Mouse (Mus musculus): ENCODE results near the gene Fancc.

DNA sequence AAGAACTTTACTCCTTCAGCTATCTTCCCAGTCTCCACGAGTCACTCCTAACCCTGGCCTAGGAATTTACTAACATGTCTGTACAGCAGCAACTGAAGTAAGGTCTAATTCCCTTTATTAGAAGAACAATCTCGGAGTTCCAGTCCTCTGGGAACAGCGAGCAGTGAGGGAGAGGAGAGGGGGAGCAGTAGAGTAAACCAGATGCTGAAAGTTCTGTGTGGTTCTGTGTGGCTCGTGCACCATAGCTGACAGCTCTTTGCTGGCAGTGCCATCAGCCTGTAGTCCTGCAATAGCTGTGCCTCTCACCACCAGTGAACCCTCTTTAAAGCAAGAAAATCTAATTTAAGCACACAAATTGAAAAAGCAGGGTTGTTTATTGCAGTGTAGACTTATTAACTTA lies 207.9 kb downstream of the Fancc start:
- TF ChIP-seq CTCF (conservative IDR thresholded peaks at IDR 0.05; ENCODE audit: low read length) (no peak), NANOG (IDR thresholded peaks at IDR 0.05; ENCODE audit: borderline replicate concordance, low read length) (no peak), POU5F1 (IDR thresholded peaks at IDR 0.05; ENCODE audit: borderline replicate concordance, low read length) (no peak)
